Mouse (Mus musculus) neural tube, embryonic 11.5 days (tissue): ENCODE data around the gene Tmem247. TPM values are rescaled to one million over a fixed set of nuclear protein-coding genes. Genes with fewer than 3 reads are reported as not detected.
A peak's percentile ranks its signal among the peaks of the same experiment; 100 is the strongest.

Experiments
- ATAC-seq: fragments of 200-750 bp; cut with Nextera tagmentation; 2 replicates; pipeline ENCODE4 v1.8.0; 2017; ENCODE audit warnings: moderate number of reproducible peaks, mild to moderate bottlenecking, moderate TSS enrichment, moderate library complexity; ENCODE audit not compliant: insufficient read depth, low FRiP score, low TSS enrichment
- DNase-seq: peaks from one replicate; pipeline ENCODE4 v3.0.0-alpha.2; 2015; ENCODE audit warnings: low spot score
- H3K27ac ChIP-seq: fragments of 300-500 bp; sonication (generic); 2 replicates; pipeline ENCODE4 v1.5.1; 2014; ENCODE audit warnings: low read depth, mild to moderate bottlenecking, low read length
- H3K27me3 ChIP-seq: fragments of 300-500 bp; sonication (generic); 2 replicates; pipeline ENCODE4 v1.6.1; 2014; ENCODE audit warnings: mild to moderate bottlenecking, low read length, mixed read lengths; ENCODE audit not compliant: control insufficient read depth, insufficient read depth
- H3K36me3 ChIP-seq: fragments of 300-500 bp; sonication (generic); 2 replicates; pipeline ENCODE4 v1.6.1; 2014; ENCODE audit warnings: mild to moderate bottlenecking, low read length, moderate library complexity, mixed read lengths; ENCODE audit not compliant: control insufficient read depth, insufficient read depth
- H3K4me1 ChIP-seq: fragments of 300-500 bp; sonication (generic); 2 replicates; pipeline ENCODE4 v1.6.1; 2014; ENCODE audit warnings: low read length, mixed read lengths; ENCODE audit not compliant: control insufficient read depth, insufficient read depth
- H3K4me2 ChIP-seq: fragments of 300-500 bp; sonication (generic); 2 replicates; pipeline ENCODE4 v1.6.1; 2014; ENCODE audit warnings: low read depth, mild to moderate bottlenecking, moderate library complexity
- H3K4me3 ChIP-seq: fragments of 300-500 bp; sonication (generic); 2 replicates; pipeline ENCODE4 v1.5.1; 2014; ENCODE audit warnings: low read depth, low read length
- H3K9ac ChIP-seq: fragments of 300-500 bp; sonication (generic); 2 replicates; pipeline ENCODE4 v1.6.1; 2014; ENCODE audit warnings: mild to moderate bottlenecking, low read length
- H3K9me3 ChIP-seq: fragments of 300-500 bp; sonication (generic); 2 replicates; pipeline ENCODE4 v1.6.1; 2016; ENCODE audit warnings: low read length; ENCODE audit not compliant: control insufficient read depth
- WGBS: fragments of 180-500 bp; shearing (Covaris S2); extraction: QIAGEN DNeasy Blood & Tissue Kit; methylation state at CpG from one replicate; pipeline ENCODE4 v1.1.7; 2014; 5-methylcytosine and 5-hydroxymethylcytosine counted together
- polyA plus RNA-seq: library from polyadenylated mRNA; unstranded; fragments of >200 nt; fragmentation: Nextera tagmentation; extraction: Ambion mirVana; gene quantifications from 2 replicates; pipeline ENCODE4 v1.2.1, GENCODE M21; 2014

Gene Tmem247
- polyA plus RNA-seq, 1 experiment from 2014 or later: not detected

DNA sequence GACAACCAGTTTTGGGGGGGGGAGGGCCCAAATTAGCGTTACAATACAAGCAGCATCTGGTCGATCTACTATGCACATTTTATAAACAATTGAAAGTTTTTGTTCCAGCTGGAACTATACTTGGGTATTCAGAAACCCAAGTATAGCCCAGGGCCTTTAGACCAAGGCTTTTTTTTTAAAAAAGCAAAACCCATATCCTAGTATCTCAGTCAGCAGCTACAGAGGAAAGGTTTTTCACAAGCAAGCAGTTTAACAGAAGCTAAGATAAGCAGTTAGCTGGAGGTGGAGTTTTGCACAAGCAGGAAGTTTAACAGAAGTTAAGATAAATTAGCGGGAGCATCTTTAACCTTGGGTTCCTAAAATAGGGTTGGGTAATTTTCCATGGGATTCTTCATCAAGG lies 9.7 kb downstream of the Tmem247 start:
- no peaks in the 10 kb centered on the region for H3K27me3 ChIP-seq
- no peaks in the 10 kb centered on the region for H3K4me1 ChIP-seq
- H3K4me2 ChIP-seq: no peak overlapping the region
- no peaks in the 10 kb centered on the region for H3K9me3 ChIP-seq
- ATAC-seq: no peak
- no peak overlapping the region for H3K9ac ChIP-seq
- no peak overlapping the region for H3K4me3 ChIP-seq
- H3K27ac ChIP-seq: no peak overlapping the region
- WGBS: 89% methylated on average over 3 of the region's 3 CpGs
- DNase-seq: no peak
- no peaks in the 10 kb centered on the region for H3K36me3 ChIP-seq

DNA sequence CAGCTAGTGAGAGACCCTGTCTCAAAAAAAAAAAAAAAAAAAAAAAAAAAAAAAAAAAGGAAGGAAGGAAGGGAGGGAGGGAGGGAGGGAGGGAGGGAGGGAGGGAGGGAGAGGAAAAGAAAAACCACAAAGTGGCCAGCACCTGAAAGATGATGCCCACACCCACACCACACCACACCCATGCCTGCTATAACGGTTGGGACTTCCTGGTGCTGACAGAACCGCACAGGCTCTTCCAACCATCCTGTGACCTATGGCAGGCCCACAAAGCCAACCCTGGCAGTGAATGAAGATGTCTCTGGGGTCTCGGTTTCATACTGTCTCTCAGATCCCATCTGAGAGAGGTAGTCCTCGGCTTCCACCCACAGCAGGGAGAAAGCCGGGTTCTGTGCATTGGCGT lies 12.2 kb downstream of the Tmem247 start:
- H3K27me3 ChIP-seq: no peaks in the 10 kb centered on the region
- H3K4me1 ChIP-seq: no peaks in the 10 kb centered on the region
- H3K9ac ChIP-seq: no peak overlapping the region
- no peak overlapping the region for H3K4me2 ChIP-seq
- no peak overlapping the region for H3K27ac ChIP-seq
- no peak for DNase-seq
- no peak overlapping the region for H3K4me3 ChIP-seq
- H3K36me3 ChIP-seq: no peaks in the 10 kb centered on the region
- WGBS: 87% methylated on average over 6 of the region's 6 CpGs
- no peaks in the 10 kb centered on the region for H3K9me3 ChIP-seq
- no peak for ATAC-seq

DNA sequence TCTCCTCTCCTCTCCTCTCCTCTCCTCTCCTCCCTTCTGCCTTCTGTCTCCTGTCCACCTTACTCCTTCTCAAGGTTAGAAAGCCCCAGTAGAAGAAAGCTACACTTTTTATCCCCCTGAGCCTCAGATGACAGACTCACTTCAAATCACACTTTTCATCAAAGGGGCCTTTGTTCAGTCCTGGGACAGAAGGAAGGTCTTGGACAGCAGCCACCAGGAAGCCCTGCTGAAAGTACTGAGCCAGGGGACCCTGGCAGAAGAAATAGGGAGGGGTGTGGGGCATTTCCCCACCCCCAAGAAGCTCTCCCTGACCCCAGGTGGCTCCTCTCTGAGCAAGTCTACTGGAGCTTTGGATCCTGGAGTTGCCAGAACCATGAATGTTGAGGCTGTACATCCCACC lies 12.8 kb downstream of the Tmem247 start:
- ATAC-seq (no peak), DNase-seq (no peak)
- no peaks in the 10 kb centered on the region for H3K9me3 ChIP-seq
- no peaks in the 10 kb centered on the region for H3K27me3 ChIP-seq
- no peaks in the 10 kb centered on the region for H3K4me1 ChIP-seq
- no peak overlapping the region for H3K27ac ChIP-seq
- H3K36me3 ChIP-seq: no peaks in the 10 kb centered on the region
- no peak overlapping the region for H3K4me3 ChIP-seq
- no peak overlapping the region for H3K9ac ChIP-seq
- no peak overlapping the region for H3K4me2 ChIP-seq

DNA sequence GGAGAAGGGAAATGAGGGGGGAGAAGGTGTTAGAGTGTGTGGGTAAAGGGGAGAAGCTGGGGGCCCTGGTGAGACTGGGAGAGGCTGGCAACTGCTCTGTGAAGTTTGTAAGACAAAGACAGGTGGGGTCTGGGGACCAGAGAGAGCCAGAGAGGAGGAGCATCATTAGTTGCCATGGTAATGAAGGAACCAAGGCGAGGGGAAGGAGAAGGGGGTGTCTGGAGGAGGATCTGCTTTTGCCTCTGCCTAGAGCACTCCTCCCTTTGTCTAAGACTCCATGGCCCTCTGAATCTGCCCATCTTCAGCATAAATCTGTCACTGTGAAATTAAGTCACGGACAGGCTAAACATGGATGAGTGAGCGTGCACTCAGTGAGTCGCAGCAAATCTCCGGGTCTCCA lies 15.7 kb downstream of the Tmem247 start:
- ATAC-seq: no peak
- Histone ChIP-seq H3K4me3 (no peak overlapping the region), H3K27ac (no peak overlapping the region), H3K27me3 (no peaks in the 10 kb centered on the region), H3K4me2 (no peak overlapping the region), H3K9me3 (no peaks in the 10 kb centered on the region), H3K36me3 (no peaks in the 10 kb centered on the region), H3K9ac (peak overlapping the region; percentile 4; the same call in 1 of the 2 replicates), H3K4me1 (no peaks in the 10 kb centered on the region)
- no peak for DNase-seq
- 38% methylated on average over 5 of the region's 5 CpGs for WGBS

DNA sequence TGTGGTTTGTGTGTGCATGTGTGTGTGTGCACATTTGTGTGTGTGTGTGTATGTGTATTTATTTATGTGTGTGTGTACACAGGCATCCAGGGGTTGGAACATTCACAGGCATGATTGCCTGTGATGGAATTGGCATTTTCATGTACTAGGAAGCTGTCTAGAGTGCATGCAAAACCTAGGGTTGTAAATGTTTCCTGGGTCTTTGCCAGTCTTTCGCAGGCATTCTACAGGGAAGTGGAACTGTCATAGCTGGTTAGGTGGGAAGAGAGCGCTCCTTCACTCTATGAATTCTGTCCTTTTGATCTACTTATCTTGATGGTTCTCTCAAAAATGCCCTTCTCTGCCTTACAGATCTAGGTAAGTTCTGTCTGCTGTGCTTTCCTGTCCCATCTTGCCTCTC lies 19.9 kb downstream of the Tmem247 start:
- H3K27me3 ChIP-seq: no peaks in the 10 kb centered on the region
- H3K36me3 ChIP-seq: no peaks in the 10 kb centered on the region
- H3K4me2 ChIP-seq: peak overlapping the region; percentile 46; the same call in 1 of the 2 replicates
- DNase-seq (no peak), ATAC-seq (no peak)
- no peaks in the 10 kb centered on the region for H3K4me1 ChIP-seq
- no peak overlapping the region for H3K9ac ChIP-seq
- no peaks in the 10 kb centered on the region for H3K9me3 ChIP-seq
- 75% methylated on average over 2 of the region's 2 CpGs for WGBS
- no peak overlapping the region for H3K4me3 ChIP-seq
- no peak overlapping the region for H3K27ac ChIP-seq

DNA sequence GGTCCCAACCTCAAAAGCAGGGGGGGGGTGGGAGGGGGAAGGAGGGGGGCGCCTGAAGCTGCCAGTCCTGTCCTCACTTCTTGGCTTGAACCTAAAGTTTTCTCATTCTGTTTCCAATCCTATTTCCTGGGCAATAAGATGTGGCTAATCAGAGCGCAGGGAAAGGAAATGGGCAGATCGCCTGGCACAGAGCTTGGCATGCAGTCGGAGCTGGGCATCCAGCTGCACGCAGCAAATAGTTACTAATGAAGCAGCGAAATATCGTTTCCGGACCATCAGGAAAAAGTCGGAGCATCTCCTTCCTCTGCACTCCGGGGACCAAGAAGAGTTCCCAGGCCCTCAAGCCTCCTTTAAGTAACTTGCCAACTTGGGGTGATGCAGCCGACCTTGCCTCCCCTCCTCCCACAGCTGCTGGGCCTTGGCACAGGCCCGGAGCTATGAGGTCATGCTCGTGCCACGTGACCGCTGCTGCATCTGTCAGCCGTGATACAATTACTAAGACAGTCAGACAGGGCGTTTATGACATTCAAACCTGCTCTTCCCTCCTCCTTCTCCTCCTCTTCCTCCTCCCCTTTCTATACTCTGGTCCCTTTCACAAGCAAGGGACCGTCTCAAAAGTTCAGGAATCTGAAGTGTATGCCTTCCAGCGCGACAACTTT lies 20.5 kb downstream of the Tmem247 start:
- Histone ChIP-seq H3K4me2 (peak overlapping the region; percentile 46), H3K4me3 (peak overlapping the region; percentile 35), H3K27ac (no peak overlapping the region), H3K4me1 (no peaks in the 10 kb centered on the region), H3K27me3 (no peaks in the 10 kb centered on the region), H3K9me3 (no peaks in the 10 kb centered on the region), H3K9ac (peak overlapping the region; percentile 39; the same call in 1 of the 2 replicates), H3K36me3 (no peaks in the 10 kb centered on the region)
- 4% methylated on average over 20 of the region's 20 CpGs for WGBS
- DNase-seq (peak; percentile 78), ATAC-seq (peak; percentile 89)

DNA sequence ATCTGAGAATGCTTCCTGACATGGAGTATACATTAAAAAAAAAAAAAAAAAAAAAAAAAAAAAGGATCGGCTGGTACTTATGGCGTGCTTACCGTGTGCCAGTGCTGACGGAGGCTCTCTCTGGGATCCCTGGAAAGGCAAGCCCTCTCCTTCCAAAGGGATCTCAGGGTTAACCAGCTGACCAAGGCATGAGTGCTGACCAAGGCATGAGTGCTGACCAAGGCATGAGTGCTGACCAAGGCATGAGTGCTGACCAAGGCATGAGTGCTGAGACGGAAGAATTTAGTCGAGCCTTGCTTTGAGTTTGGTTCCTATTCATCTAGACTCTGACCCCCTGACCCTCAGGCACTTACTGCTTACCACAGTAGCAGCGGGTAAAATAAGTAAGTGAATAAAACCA lies 21.5 kb downstream of the Tmem247 start:
- DNase-seq: no peak
- 59% methylated on average over 7 of the region's 7 CpGs for WGBS
- Histone ChIP-seq H3K9ac (no peak overlapping the region), H3K9me3 (no peaks in the 10 kb centered on the region), H3K4me1 (no peaks in the 10 kb centered on the region), H3K4me2 (no peak overlapping the region), H3K4me3 (no peak overlapping the region), H3K27me3 (no peaks in the 10 kb centered on the region), H3K27ac (no peak overlapping the region), H3K36me3 (no peaks in the 10 kb centered on the region)
- no peak for ATAC-seq

DNA sequence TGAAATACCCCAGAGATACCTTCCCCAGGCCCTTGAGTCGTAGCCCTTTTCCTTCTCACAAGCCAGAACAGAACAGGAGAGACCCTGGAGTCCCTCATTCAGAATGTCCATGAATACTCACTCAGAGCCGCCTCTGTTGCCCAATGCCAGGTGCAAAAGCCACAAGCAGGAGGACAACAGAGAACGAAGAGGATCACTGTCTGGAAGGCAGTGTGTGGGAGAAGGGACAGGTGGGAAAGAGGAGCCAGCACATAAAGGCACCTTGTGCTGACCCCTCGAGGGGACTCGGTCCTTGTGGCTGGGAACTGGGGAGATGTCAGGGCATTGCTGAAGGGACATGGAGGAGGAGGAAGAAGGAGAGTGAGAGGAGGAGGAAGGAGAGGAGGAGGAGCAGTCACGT lies 25.0 kb downstream of the Tmem247 start:
- no peak overlapping the region for H3K4me3 ChIP-seq
- H3K9ac ChIP-seq: no peak overlapping the region
- DNase-seq (no peak), ATAC-seq (no peak)
- H3K36me3 ChIP-seq: no peaks in the 10 kb centered on the region
- no peaks in the 10 kb centered on the region for H3K9me3 ChIP-seq
- H3K4me1 ChIP-seq: no peaks in the 10 kb centered on the region
- H3K27ac ChIP-seq: no peak overlapping the region
- WGBS: 63% methylated on average over 6 of the region's 6 CpGs
- H3K27me3 ChIP-seq: no peaks in the 10 kb centered on the region
- no peak overlapping the region for H3K4me2 ChIP-seq

DNA sequence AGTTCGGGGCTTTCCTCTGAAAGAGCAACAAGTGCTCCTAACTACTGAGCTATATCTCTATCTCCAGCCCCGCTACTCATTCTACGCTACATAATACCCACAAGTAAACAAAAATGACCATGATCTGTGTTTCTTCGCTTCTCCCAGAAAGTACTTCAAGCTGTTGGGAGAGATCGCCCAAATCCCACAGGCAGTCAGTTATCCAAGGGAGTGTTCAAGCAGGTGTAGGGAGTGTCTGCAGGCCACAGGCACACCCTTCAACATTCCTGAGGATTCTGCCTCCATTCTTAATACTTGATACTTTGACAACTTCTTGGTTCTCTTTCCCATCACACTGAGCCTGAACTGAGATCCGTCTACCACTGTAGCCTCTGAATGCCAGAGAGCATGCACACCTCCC lies 26.0 kb downstream of the Tmem247 start:
- no peaks in the 10 kb centered on the region for H3K4me1 ChIP-seq
- no peak overlapping the region for H3K4me3 ChIP-seq
- no peaks in the 10 kb centered on the region for H3K36me3 ChIP-seq
- ATAC-seq (no peak), DNase-seq (no peak)
- H3K27me3 ChIP-seq: no peaks in the 10 kb centered on the region
- H3K4me2 ChIP-seq: no peak overlapping the region
- H3K9ac ChIP-seq: no peak overlapping the region
- 90% methylated on average over 6 of the region's 6 CpGs for WGBS
- no peaks in the 10 kb centered on the region for H3K9me3 ChIP-seq
- H3K27ac ChIP-seq: no peak overlapping the region
